Mouse (Mus musculus): ENCODE measurements at regions not wholly inside any gene's neighbourhood (a gene's known extent, or its start where the extent isn't known, plus 50 kb on each side); places are given as distances from the start of the nearest gene placed in this dataset.
A peak's percentile ranks its signal among the peaks of the same experiment; 100 is the strongest.

- DNase-seq, result no peak
Measured at GRCm38 (mm10) chr3:63638572-63638971, 154.9 kb upstream of the Gm34302 start.

DNA sequence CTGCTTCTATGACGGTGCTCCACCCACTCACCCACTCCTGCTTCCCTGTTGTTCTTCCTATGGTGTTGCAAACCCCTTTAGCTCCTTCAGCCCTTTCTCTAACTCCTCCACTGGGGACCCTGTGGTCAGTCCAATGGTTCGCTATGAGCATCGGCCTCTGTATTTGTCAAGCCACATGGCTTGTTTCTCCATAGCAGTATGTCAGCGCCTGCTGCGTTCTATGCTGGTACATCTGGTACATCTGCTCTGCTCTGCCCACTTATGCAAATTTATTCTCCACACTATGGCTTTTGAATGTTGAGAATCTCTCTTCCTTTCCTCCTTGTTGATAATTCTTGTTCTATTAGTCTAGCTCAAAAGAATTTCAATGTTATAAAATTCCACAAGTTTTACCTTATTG is 154.2 kb upstream of the Gm34302 start:
- no peak for DNase-seq

GRCm38 (mm10) chr3:63627724-63628123 is 144.0 kb upstream of the Gm34302 start:
- DNase-seq, result no peak

GRCm38 (mm10) chr3:63616127-63616526 is 132.4 kb upstream of the Gm34302 start:
- DNase-seq, result no peak

- no peak for DNase-seq
Measured at GRCm38 (mm10) chr3:63613652-63614051, 130.0 kb upstream of the Gm34302 start.

DNA sequence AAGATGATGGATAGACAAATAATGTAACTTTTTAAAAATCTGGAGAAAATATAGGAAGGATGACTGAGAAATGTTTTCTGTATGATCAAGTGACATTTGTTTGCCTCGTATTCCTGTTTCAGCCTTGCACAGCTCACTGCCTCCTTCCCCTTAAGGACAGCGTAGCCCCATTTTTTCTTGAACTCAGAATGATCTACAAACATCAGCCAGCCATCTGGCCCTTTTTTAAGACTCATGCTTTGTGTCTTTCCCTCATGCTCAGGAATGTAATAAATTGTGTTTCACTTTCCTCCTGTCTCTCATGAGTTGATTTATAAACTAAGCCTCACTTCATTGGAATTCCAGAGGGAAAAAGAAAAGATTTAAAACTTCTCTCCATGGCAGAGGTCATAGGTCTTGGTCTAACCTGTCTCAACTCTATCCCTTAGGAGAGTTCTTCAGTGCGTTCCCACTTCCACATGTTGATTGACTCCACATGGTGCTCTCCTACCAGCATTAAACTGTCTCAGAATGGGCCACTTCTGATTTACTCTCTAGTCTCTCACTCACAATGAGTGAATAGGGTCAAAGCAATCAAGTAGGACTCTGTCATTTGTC is 129.2 kb upstream of the Gm34302 start:
- no peak for DNase-seq

- DNase-seq, result no peak
Measured at GRCm38 (mm10) chr3:63610113-63610919, 126.6 kb upstream of the Gm34302 start.

DNA sequence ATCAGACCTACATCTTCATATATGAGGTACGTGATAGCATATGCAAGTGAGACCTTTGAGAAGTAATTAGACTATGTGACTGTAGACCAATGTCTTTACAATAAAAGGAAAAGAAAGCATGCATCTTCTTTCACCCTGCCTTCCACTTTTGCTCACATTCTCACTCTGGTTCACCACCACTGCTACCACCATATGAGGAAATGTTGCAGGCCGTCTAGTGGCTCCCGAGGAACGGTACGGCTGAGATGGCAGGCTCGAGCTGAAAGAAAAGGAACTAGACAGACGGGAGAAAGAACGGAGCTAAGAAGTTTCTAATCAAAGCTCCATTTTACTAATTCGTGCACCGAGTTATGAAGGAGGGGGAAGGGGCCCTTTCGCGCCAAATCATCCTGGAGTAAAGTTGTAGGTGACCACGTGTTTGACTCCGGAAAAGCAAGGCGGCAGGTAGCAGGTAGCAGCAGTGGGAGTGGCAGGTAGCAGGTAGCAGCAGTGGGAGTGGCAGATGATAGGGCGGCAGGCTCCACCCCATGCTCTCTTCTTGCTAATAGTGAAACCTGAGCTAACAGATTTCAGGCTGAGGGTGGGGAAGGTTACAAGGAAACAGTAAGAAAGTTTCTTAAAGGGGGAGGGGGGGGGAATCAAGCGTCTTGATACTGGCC is 125.9 kb upstream of the Gm34302 start:
- no peak for DNase-seq

DNA sequence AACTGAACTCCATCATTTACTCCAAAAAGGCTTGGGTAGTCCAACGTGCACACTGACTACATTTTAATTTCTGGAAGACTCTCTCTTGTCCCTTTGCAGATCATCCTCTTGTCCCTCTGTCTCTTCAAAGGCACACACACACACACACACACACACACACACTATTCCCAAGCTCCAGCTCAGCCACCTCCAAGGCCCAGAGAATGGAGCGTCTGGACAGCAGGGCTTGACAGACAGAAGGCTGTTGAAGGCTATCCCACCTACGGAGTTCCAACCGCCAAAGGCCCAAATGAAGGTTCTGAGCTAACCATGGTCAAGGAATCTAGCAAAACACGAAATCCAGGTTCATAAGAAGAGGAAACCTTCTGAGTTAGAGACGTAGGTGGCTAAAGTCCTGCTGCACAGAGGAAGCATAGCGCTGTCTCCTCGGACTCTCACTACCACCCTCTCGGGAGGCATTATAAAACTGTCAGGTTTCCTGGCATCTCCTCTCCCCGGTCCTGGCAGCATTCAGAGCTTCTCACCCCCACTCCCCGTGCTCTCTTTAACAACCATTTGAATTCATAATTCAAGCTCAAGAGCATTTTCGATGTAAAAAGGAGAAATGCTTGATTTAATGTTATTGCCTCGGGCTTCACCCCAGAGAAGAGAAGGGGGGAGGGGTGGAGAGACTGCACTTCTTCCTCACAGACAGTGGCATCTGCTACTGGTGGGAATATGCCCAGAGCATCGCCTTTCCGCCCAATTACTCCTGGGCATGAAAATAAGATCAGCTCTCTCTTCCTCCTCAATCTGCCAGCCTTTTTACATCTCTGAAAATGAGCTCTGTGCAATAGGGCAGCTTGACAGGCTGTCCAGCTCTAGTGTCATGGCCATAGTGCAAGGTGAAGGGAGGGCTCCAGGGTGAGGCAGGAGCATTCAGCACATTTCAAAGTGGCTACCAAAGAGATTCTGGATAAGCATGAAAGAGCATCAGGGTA is 99.3 kb upstream of the Gm34302 start:
- DNase-seq, result no peak

- no peak for DNase-seq
Measured at GRCm38 (mm10) chr3:63582180-63582579, 98.5 kb upstream of the Gm34302 start.

DNA sequence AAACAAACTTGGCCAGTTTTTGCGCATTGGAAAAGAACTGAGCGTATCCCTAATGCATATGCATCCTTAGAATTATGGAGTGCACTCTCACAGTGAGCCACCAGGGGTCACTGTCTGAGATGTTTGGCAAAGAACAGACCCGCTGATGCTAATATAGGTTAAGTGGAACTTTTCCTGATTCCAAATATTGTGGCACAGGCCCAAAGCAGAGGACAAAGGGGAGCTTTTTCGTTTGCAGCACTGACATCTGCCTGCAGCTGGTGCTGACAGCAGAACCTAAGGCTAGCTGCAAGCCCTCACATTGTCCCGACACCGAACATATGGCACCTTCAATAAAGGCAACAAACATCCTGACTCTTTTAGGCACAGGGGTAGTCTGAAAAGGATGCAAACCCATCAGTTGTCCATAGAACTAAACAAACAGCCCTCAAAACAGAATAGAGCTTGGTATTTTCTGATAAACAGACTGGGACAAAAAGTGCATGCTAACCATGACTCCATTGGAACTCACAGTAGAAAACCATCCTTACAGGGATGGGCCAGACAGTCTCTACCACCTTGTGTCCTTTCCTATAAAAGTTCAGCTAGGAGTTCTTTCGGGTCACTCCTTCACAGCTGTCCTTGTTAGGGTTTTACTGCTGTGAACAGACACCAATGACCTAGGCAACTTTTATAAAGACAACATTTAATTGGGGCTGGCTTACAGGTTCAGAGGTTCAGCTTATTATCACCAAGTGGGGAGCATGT is 87.1 kb upstream of the Gm34302 start:
- peak; percentile 72 for DNase-seq

GRCm38 (mm10) chr3:63570082-63570481 is 86.4 kb upstream of the Gm34302 start:
- DNase-seq, result no peak

DNA sequence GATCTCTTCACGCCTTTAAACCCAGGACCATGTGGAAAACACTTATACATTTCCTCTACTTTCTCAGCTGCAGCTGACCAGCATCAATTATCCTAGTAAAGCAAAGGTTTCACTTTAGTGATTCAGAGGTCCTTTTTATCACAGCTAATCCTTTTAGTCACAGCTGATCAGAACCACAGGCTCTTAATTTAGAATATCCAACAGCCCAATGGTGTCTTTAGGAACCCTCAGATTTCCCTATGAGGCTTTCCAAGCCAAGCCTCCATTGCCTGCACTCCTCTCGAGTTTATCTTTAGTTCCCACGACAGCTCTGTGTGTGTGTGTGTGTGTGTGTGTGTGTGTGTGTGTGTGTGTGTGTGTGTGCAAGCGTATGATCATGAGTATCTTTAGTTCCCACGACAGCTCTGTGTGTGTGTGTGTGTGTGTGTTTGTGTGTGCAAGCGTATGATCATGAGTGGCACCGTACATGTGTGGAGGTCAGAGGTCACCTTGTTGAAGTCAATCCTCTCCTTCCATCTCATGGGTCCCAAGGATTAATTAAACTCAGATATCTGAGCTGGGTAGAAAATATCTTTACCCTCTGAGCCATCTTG is 85.4 kb upstream of the Gm34302 start:
- DNase-seq, result no peak

GRCm38 (mm10) chr3:63567726-63568125 is 84.0 kb upstream of the Gm34302 start:
- no peak for DNase-seq

DNA sequence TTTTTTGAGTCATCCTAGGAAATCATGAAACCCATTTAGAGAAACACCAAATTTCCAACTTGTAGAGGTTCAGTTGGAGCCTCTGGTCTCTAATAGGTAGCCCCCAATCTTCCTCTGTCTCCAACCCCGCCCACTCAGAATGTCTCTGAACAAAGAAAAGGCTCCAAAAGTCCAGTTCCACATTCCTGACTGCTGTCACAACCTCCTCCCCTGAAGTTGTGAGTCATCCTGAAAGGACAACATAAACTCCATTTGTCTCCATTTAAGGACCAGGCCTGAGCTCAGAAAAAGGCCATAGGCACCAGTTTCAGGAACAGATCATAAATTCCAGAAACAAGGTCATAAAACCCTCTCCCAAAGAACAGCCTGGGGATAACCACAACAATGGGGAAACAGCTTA is 79.4 kb upstream of the Gm34302 start:
- DNase-seq, result no peak

DNA sequence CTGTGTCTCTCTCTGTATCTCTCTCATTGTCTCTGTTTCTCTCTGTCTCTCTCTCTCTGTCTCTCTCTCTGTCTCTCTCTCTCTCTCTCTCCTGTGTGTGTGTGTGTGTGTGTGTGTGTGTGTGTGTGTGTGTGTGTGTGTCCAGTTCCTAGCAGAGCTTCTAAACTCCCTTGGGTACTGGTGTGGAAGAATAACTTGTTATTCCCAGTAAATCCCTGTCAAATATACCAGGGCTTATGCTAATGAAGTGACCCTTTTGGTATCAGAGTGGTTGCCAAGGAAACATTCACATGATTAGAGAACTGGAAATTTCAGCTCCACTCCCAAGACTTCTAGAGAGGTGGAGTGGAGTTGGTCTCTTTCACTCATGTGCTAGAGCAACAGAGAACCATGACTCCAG is 78.9 kb upstream of the Gm34302 start:
- no peak for DNase-seq

DNA sequence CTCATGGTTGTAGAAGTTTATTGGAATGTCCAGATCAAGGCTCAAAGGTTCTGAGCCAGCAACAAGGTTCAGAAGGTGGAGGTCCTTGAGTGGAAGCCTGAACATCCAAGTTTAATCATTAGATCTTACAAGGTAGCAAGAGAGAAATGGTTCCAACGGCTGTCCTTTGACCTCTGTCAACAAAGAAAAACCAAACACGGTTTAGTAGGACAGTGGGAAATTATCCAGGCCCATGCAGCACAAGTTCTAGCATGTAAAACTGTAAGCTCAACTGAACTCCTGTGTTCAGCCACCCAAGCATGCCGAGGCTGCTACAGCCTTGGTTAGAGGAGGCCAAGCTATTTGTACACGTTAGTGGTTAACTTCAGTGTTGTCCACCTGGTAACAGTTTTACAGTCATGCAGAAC is 77.1 kb upstream of the Gm34302 start:
- DNase-seq, result no peak

DNA sequence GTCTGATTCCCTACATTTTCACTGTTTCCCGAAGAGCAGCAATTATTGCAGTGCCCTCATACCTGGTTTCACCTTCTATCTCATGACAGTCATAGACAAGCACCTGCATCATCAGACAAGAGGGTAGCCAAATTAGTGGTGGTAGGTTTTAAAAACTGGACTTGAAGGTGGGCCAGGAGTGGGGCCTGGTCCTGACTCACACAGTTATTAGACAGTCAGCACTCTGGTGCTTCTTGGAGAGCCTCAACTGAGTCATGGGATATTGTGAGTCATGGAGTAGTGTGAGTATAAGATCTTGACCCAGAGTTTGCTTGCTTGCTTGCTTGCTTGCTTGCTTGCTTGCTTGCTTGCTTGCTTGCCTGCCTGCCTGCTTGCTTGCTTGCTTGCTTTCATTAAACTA is 73.1 kb upstream of the Gm34302 start:
- DNase-seq, result peak; percentile 5 to 24

DNA sequence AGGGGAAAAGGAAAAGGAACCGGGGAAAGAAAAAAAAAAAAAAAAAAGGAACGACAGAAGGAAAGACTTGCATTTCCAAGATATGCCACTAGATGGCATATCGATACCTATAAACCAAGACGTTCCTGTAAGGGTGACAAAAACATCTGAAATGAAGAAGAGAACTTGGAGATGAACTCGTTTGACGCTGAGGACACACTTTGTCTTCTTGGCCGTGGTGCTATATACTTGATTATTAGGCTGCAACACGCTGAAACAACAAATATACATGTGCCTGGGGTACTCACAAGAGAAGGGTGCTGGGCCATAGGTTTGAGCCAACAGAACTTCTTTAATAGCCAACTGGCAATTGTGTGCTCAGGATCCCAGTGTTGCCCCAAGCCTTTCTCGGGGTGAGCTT is 71.2 kb upstream of the Gm34302 start:
- peak in 1 of 2 experiments; percentile 25 for DNase-seq

GRCm38 (mm10) chr3:63553426-63553825 is 69.7 kb upstream of the Gm34302 start:
- DNase-seq, result no peak

DNA sequence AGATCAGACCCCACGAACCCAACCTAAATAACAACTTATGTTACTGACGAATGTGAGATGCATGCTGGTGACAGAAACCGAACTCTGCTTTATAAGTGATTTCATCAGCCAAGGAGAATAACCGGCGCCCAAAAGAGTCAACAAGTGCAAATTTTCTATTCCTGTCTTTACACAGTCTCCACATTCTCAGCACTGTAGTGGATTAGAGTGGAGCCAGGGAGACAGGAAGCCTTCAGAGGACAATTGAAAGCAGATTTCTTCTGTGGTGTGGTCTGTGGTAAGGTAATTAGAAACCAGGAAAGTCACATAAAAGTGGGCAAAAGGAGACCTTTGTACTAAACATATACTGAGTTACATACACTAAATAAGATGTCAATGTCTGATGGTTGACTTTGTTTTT is 68.0 kb upstream of the Gm34302 start:
- DNase-seq, result no peak
